Mouse (Mus musculus) stomach, postnatal 0 days (tissue): ENCODE results near the gene Kctd2. TPM values are rescaled to one million over a fixed set of nuclear protein-coding genes. Genes with fewer than 3 reads are reported as not detected.

Experiments
- ATAC-seq: fragments of 200-750 bp; cut with Nextera tagmentation; 2 replicates; pipeline ENCODE4 v1.8.0; 2017; ENCODE audit not compliant: low FRiP score, low TSS enrichment
- DNase-seq: peaks from one replicate; pipeline ENCODE4 v3.0.0-alpha.2; 2016; ENCODE audit warnings: low spot score
- H3K27ac ChIP-seq: fragments of 300-500 bp; sonication (generic); replicated peaks from 2 replicates; pipeline ENCODE4 v1.5.1; 2014; ENCODE audit warnings: mild to moderate bottlenecking, control low read depth
- H3K27me3 ChIP-seq: fragments of 300-500 bp; sonication (generic); 2 replicates; pipeline ENCODE4 v1.6.1; 2014; ENCODE audit warnings: low read length; ENCODE audit not compliant: control insufficient read depth, insufficient read depth
- H3K36me3 ChIP-seq: fragments of 300-500 bp; sonication (generic); 2 replicates; pipeline ENCODE4 v1.6.1; 2014; ENCODE audit warnings: low read length, mixed read lengths; ENCODE audit not compliant: control insufficient read depth, insufficient read depth
- H3K4me1 ChIP-seq: fragments of 300-500 bp; sonication (generic); replicated peaks from 2 replicates; pipeline ENCODE4 v1.6.1; 2014; ENCODE audit warnings: antibody characterized with exemption; ENCODE audit not compliant: control insufficient read depth, insufficient read depth
- H3K4me2 ChIP-seq: fragments of 300-500 bp; sonication (generic); replicated peaks from 2 replicates; pipeline ENCODE4 v1.6.1; 2014; ENCODE audit warnings: low read depth, mild to moderate bottlenecking, control low read depth, moderate library complexity
- H3K4me3 ChIP-seq: fragments of 300-500 bp; sonication (generic); 2 replicates; pipeline ENCODE4 v1.5.1; 2014; ENCODE audit warnings: low read depth, low read length, control low read depth
- H3K9ac ChIP-seq: fragments of 300-500 bp; sonication (generic); 2 replicates; pipeline ENCODE4 v1.6.1; 2014; ENCODE audit warnings: mild to moderate bottlenecking, low read length, control low read depth, mixed read lengths
- H3K9me3 ChIP-seq: fragments of 300-500 bp; sonication (generic); 2 replicates; pipeline ENCODE4 v1.6.1; 2016; ENCODE audit warnings: low read length; ENCODE audit not compliant: control insufficient read depth
- CTCF ChIP-seq: IDR thresholded peaks from 2 replicates; pipeline ENCODE4 v1.5.1; 2016; ENCODE audit warnings: antibody characterized with exemption, low read depth, mild to moderate bottlenecking, moderate library complexity
- EP300 ChIP-seq: optimal IDR thresholded peaks from 2 replicates; pipeline ENCODE3; 2016; ENCODE audit warnings: antibody characterized with exemption
- WGBS: fragments of 180-500 bp; shearing (Covaris S2); extraction: QIAGEN DNeasy Blood & Tissue Kit; methylation state at CpG from one replicate; pipeline ENCODE4 v1.1.7; 2014; 5-methylcytosine and 5-hydroxymethylcytosine counted together
- polyA plus RNA-seq: library from polyadenylated mRNA; unstranded; fragments of >200 nt; fragmentation: Nextera tagmentation; extraction: Ambion mirVana; gene quantifications from 2 replicates; pipeline ENCODE4 v1.2.1, GENCODE M21; 2015

The Kctd2 gene
- polyA plus RNA-seq, 1 experiment from 2014 or later: 11.6 TPM

DNA sequence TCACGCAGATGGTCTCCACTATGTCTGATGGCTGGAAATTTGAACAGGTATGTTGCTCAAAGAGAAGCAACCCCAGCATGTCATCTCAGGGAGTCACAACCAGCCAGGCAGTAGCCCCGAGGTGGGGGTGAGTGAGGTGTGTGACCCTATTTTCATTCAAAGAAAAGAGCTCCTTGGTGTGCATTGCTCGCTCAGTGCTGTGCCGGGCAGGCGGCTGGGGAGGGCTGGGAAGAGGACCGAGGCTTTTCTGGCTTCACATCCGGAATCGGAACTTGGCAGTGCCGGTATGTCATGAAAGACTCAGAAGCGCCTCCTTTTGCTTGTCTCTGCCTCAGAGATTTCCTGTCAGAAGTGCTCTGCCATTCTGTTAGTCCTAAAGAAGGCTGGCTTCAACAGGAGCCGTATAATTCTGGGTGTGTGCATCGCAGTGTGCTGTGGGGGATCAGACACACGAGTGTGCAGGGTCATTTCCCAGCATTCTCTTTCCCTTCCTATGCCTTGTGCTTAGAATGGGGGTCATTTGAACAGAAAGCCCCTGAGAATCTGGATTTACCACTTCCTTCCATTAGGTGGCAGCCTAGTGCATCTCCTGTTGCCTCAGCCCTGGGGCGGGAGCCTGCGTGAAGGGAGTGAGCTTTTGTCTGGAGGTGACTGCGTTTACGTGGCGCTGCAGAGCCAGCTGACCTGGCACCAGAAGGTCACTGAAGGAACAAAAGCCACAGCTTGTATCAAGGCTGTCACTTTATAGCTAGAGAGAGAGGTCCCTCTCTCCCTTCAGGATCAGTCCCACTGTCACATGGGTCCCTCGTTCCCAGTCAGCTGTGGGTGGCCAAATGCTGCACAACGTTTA lies 7.8 kb downstream of the Kctd2 start:
- WGBS: 35% methylated on average over 20 of the region's 20 CpGs
- H3K36me3 ChIP-seq: peaks cover 17% of the 10 kb centered on the region
- H3K27me3 ChIP-seq: no peaks in the 10 kb centered on the region
- H3K4me2 ChIP-seq: no peak overlapping the region
- DNase-seq (peak; percentile 78), ATAC-seq (peak; percentile 62)
- no peaks in the 10 kb centered on the region for H3K9me3 ChIP-seq
- no peak overlapping the region for H3K9ac ChIP-seq
- TF ChIP-seq CTCF (peak; percentile 89), EP300 (no peak)
- H3K4me1 ChIP-seq: no peaks in the 10 kb centered on the region
- H3K4me3 ChIP-seq: no peak overlapping the region
- H3K27ac ChIP-seq: 0 out of 2 replicates have a peak overlapping the region, but pooled peaks have one; percentile 40

GRCm38 (mm10) chr11:115429307-115429706 lies 9.4 kb downstream of the Kctd2 start:
- H3K4me1 ChIP-seq: no peaks in the 10 kb centered on the region
- WGBS: 81% methylated on average over 7 of the region's 7 CpGs
- no peak overlapping the region for H3K4me2 ChIP-seq
- TF ChIP-seq EP300 (no peak), CTCF (no peak)
- ATAC-seq (no peak), DNase-seq (no peak)
- no peaks in the 10 kb centered on the region for H3K27me3 ChIP-seq
- H3K36me3 ChIP-seq: peaks cover 17% of the 10 kb centered on the region
- H3K9ac ChIP-seq: no peak overlapping the region
- no peak overlapping the region for H3K4me3 ChIP-seq
- H3K9me3 ChIP-seq: no peaks in the 10 kb centered on the region
- no peak overlapping the region for H3K27ac ChIP-seq

DNA sequence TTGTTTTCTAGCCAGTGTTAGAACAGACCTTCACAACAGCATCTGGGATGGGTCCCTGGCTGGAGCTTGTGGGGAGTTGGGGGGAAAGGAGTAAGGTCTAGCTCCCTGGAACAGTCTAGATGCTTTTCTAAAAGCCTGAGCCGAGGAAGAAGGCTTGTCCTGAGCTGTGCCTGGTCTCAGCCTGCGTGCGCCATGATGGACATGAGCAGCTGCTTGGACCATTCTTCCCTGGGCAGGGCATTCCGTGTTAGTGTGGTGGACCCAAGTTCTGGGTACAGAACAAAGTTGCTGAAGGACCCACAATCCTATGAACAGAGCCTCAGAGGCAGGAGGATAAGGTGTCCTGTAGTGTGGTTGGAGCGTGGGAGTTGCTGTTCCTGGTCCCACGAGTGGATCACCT lies 10.6 kb downstream of the Kctd2 start:
- no peak overlapping the region for H3K9ac ChIP-seq
- 0 out of 2 replicates have a peak, but pooled peaks cover 3% of the 10 kb centered on the region for H3K4me1 ChIP-seq
- no peak for ATAC-seq
- no peaks in the 10 kb centered on the region for H3K27me3 ChIP-seq
- H3K27ac ChIP-seq: no peak overlapping the region
- H3K4me3 ChIP-seq: no peak overlapping the region
- H3K9me3 ChIP-seq: no peaks in the 10 kb centered on the region
- H3K4me2 ChIP-seq: no peak overlapping the region
- WGBS: 90% methylated on average over 6 of the region's 6 CpGs
- TF ChIP-seq CTCF (no peak), EP300 (no peak)
- peaks cover 14% of the 10 kb centered on the region for H3K36me3 ChIP-seq
- no peak for DNase-seq

DNA sequence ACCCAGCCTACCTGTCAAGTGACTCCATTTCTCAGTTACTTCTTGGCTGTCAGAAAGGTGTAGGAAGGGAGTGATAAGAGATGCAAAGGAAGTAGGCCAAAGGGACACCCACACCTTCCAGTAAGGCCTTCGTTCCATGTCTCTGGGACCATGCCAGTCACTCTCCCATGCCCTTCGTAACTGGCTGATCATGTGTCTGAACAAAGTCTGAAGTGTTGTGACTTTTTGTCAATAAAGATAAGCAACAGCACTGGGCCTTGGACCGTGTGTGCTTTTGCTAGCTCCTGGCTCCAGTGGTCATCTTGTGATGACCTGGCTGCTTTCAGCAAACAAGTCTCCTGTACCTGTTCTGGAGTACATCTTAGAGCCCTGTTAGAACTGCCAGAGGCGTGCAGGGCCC lies 12.9 kb downstream of the Kctd2 start:
- H3K4me2 ChIP-seq: no peak overlapping the region
- TF ChIP-seq CTCF (no peak), EP300 (no peak)
- H3K36me3 ChIP-seq: peaks cover 14% of the 10 kb centered on the region
- H3K4me1 ChIP-seq: 0 out of 2 replicates have a peak, but pooled peaks cover 5% of the 10 kb centered on the region
- H3K4me3 ChIP-seq: no peak overlapping the region
- WGBS: 62% methylated on average over 4 of the region's 4 CpGs
- peak overlapping the region; percentile 78 for H3K27ac ChIP-seq
- DNase-seq: peak; percentile 63
- peak; percentile 82 for ATAC-seq
- H3K27me3 ChIP-seq: no peaks in the 10 kb centered on the region
- H3K9ac ChIP-seq: no peak overlapping the region
- H3K9me3 ChIP-seq: no peaks in the 10 kb centered on the region

- WGBS: 65% methylated on average over 6 of the region's 6 CpGs
Measured at GRCm38 (mm10) chr11:115433342-115433741, 13.4 kb downstream of the Kctd2 start.

More at GRCm38 (mm10) chr11:115433342-115433741, 13.4 kb downstream of the Kctd2 start:
- Histone ChIP-seq H3K9ac (no peak overlapping the region), H3K27me3 (no peaks in the 10 kb centered on the region), H3K4me2 (no peak overlapping the region), H3K27ac (peak overlapping the region; percentile 78), H3K4me3 (no peak overlapping the region), H3K4me1 (0 out of 2 replicates have a peak, but pooled peaks cover 5% of the 10 kb centered on the region), H3K9me3 (no peaks in the 10 kb centered on the region), H3K36me3 (peaks cover 14% of the 10 kb centered on the region)
- DNase-seq: peak; percentile 71
- peak; percentile 49 for ATAC-seq
- TF ChIP-seq CTCF (no peak), EP300 (no peak)
